Mouse (Mus musculus) liver, embryonic 14.5 days (tissue): Measurements from ENCODE around the gene Fem1a.

Experiments
- CTCF ChIP-seq: IDR thresholded peaks from 2 replicates; pipeline ENCODE4 v1.5.1; 2016; ENCODE audit warnings: antibody characterized with exemption, low read depth, control low read depth
- EP300 ChIP-seq: IDR thresholded peaks from 2 replicates; pipeline ENCODE4 v1.6.1; 2016; ENCODE audit warnings: antibody characterized with exemption, low read depth

DNA sequence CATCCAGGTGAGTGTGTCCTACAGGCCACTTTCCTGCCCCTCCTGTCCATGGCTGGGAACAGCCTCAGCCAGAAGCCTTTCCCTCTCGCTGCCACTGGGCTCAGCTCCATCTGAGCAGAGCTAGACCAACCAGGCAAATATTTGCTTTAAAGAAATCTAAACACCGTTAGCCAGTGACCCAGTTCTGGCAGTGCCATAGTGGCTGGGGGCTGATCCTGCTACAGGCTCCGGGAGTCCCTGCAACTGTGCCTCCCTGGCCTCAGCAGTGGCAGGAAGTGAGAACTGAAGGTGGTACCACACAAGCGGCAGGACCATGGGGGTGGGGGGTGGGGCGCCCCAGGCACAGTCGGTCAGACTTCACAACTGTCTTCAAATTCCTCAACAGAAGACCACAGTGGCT lies 43.9 kb upstream of the Fem1a start:
- TF ChIP-seq CTCF (no peak), EP300 (no peak)
